Mouse (Mus musculus) myocyte (in vitro differentiated cells): ENCODE measurements at regions not wholly inside any gene's neighbourhood (a gene's known extent, or its start where the extent isn't known, plus 50 kb on each side); places are given as distances from the start of the nearest gene placed in this dataset.

ENCODE experiments used
- MAX ChIP-seq: IDR thresholded peaks from one replicate; pipeline ENCODE4 v1.6.1; 2011; ENCODE audit warnings: low read depth, mild to moderate bottlenecking, control low read depth
- MYOG ChIP-seq, 3 experiments: IDR thresholded peaks; one replicate each; pipeline ENCODE4 v1.6.1; 2011; ENCODE audit warnings: control low read depth in 2 of 3, low read depth in 2 of 3, mild to moderate bottlenecking in 2 of 3; ENCODE audit not compliant: insufficient read length in 2 of 3, control insufficient read depth in 1 of 3, insufficient read depth in 1 of 3
- POLR2A ChIP-seq: IDR thresholded peaks from one replicate; pipeline ENCODE4 v1.6.1; 2011; ENCODE audit warnings: low read depth, mild to moderate bottlenecking, control low read depth, moderate library complexity; ENCODE audit not compliant: insufficient read length
- POLR2AphosphoS2 ChIP-seq: IDR thresholded peaks from one replicate; pipeline ENCODE4 v1.6.1; 2011; ENCODE audit warnings: low read depth, control low read depth; ENCODE audit not compliant: insufficient read length
- TCF12 ChIP-seq: IDR thresholded peaks from one replicate; pipeline ENCODE4 v1.6.1; 2011; ENCODE audit warnings: mild to moderate bottlenecking, control low read depth; ENCODE audit not compliant: poor library complexity, insufficient read depth, severe bottlenecking
- TCF3 ChIP-seq: IDR thresholded peaks from one replicate; pipeline ENCODE4 v1.6.1; 2011; ENCODE audit warnings: low read depth, control low read depth; ENCODE audit not compliant: insufficient read length
- USF1 ChIP-seq: IDR thresholded peaks from one replicate; pipeline ENCODE4 v1.6.1; 2011; ENCODE audit warnings: low read depth, mild to moderate bottlenecking, control low read depth, moderate library complexity

DNA sequence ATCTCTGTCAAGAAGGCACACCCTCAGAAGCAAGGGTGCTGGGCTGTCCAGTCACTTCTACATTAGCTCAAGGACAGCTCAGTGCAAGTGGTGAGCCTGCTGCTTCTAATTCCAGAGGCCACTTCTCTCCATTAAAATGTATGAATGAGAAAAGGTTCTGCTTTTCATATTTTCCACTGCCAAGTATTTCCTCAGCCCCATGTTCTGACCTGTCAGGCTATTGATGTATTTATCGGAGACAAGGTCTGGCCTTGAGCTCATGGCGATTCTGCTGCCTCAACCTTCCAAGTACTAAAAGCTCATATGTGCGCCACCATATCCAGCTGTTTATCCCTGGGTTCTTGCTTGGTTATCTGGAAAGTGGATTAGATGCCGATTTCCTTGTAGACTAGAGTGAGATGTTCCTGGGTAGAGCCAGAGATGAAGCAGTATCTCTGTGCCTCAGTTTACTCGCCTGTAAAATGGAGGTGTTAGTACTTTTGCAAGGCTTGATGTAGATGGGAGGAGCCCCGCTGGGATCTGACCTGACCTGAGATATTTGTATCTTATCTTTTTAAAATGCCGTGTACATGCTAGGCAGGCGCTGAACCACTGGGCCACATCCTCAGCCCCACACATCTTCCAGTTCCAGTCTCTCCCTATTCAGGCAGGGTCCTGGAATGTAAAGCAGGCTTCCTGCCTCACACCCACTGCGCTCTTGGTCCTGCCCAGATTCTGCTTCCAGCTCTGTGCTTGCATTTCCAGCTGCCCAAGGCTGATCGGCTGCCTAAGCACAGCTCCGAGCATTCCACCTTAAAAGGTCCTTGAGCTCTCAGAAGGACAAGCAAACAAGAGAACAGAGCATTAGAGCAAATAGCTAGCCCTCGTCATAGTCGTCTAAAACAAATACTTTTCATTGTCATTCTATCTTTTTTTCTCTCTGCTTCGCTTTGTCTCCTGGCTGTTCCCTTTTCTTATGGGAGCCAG is 161.0 kb downstream of the Rab11fip4 start:
- TF ChIP-seq USF1: no peak
- no peak for TF ChIP-seq POLR2AphosphoS2
- TF ChIP-seq POLR2A: no peak
- TF ChIP-seq MAX: no peak
- TF ChIP-seq TCF12: no peak
- no peak for TF ChIP-seq TCF3
- TF ChIP-seq MYOG (IDR thresholded peaks at IDR 0.05; ENCODE audit: control insufficient read depth in 1 of 3, insufficient read depth in 1 of 3, insufficient read length in 2 of 3, low read depth in 2 of 3): no peak
